Mouse (Mus musculus): ENCODE measurements around the gene Bace1. TPM values are rescaled to one million over a fixed set of nuclear protein-coding genes. Genes with fewer than 3 reads are reported as not detected.

The Bace1 gene
- 5.6 TPM for polyA plus RNA-seq (2014; fragmentation: Illumina TruSeq; extraction: RNeasy Lipid Tissue Mini Kit (QIAGEN cat#74804); ENCODE audit: insufficient read depth, low read depth, low replicate concordance)

GRCm38 (mm10) chr9:45838434-45839138 is at the start of gene Bace1:
TSS of gene Bace1 (plus strand) at chr9:45838580.

GRCm38 (mm10) chr9:45828291-45828963 is 10.0 kb upstream of the Bace1 start, which contains the start of gene Cep164:
TSS of gene Cep164 (minus strand) at chr9:45828691.

GRCm38 (mm10) chr9:45906355-45907077 is 68.1 kb downstream of the Bace1 start, which contains the start of the genes Pcsk7 and Rnf214:
TSS of gene Pcsk7 (plus strand) at chr9:45906497.
TSS of gene Rnf214 (minus strand) at chr9:45906911.

Other genes starting within 250 kb of the Bace1 start
- gene Cep164, start 9.9 kb upstream of the Bace1 start, polyA plus RNA-seq (2014; fragmentation: Illumina TruSeq; extraction: RNeasy Lipid Tissue Mini Kit (QIAGEN cat#74804); ENCODE audit: insufficient read depth, low read depth, low replicate concordance) = 5.6 TPM
- 12.0 TPM for gene Pcsk7, start 67.9 kb downstream of the Bace1 start, polyA plus RNA-seq (2014; fragmentation: Illumina TruSeq; extraction: RNeasy Lipid Tissue Mini Kit (QIAGEN cat#74804); ENCODE audit: insufficient read depth, low read depth, low replicate concordance)
- 5.5 TPM for gene Rnf214, start 68.3 kb downstream of the Bace1 start, polyA plus RNA-seq (2014; fragmentation: Illumina TruSeq; extraction: RNeasy Lipid Tissue Mini Kit (QIAGEN cat#74804); ENCODE audit: insufficient read depth, low read depth, low replicate concordance)
- 358 TPM for gene Tagln, start 97.5 kb downstream of the Bace1 start, polyA plus RNA-seq (2014; fragmentation: Illumina TruSeq; extraction: RNeasy Lipid Tissue Mini Kit (QIAGEN cat#74804); ENCODE audit: insufficient read depth, low read depth, low replicate concordance)
- 27.1 TPM for gene Sidt2, start 116.7 kb downstream of the Bace1 start, polyA plus RNA-seq (2014; fragmentation: Illumina TruSeq; extraction: RNeasy Lipid Tissue Mini Kit (QIAGEN cat#74804); ENCODE audit: insufficient read depth, low read depth, low replicate concordance)
- 26.8 TPM for gene Pafah1b2, start 174.1 kb downstream of the Bace1 start, polyA plus RNA-seq (2014; fragmentation: Illumina TruSeq; extraction: RNeasy Lipid Tissue Mini Kit (QIAGEN cat#74804); ENCODE audit: insufficient read depth, low read depth, low replicate concordance)
- 10.0 TPM for gene Sik3, start 174.2 kb downstream of the Bace1 start, polyA plus RNA-seq (2014; fragmentation: Illumina TruSeq; extraction: RNeasy Lipid Tissue Mini Kit (QIAGEN cat#74804); ENCODE audit: insufficient read depth, low read depth, low replicate concordance)

All from lung, adult 10 weeks (tissue).